Mouse (Mus musculus): ENCODE data around the gene Dyrk1a.

- TF ChIP-seq POLR2A (IDR thresholded peaks at IDR 0.05; ENCODE audit: borderline replicate concordance, extremely low read depth, low read depth, low read length) (no peak), CTCF (IDR thresholded peaks at IDR 0.05; ENCODE audit: insufficient read depth, low read length) (no peak)
These were observed 26.9 kb upstream of the Dyrk1a start for GRCm38 (mm10) chr16:94542898-94543297.

Data from lung, adult 2 months (tissue).